Mouse (Mus musculus): Measurements from ENCODE around the gene Usp50. TPM values are rescaled to one million over a fixed set of nuclear protein-coding genes. Genes with fewer than 3 reads are reported as not detected.

The Usp50 gene
- polyA plus RNA-seq (2012; rRNA removed), result 2.8 and 3.4 TPM in 2 replicates

- DNase-seq (ENCODE audit: low spot score), result no peak
These were observed at the start of gene Usp50 for GRCm38 (mm10) chr2:126783370-126783769. Usp50 (minus strand) TSS chr2:126783470.

- DNase-seq (ENCODE audit: low spot score), result no peak
These were observed 34.1 kb upstream of the Usp50 start for GRCm38 (mm10) chr2:126817414-126817813.

DNA sequence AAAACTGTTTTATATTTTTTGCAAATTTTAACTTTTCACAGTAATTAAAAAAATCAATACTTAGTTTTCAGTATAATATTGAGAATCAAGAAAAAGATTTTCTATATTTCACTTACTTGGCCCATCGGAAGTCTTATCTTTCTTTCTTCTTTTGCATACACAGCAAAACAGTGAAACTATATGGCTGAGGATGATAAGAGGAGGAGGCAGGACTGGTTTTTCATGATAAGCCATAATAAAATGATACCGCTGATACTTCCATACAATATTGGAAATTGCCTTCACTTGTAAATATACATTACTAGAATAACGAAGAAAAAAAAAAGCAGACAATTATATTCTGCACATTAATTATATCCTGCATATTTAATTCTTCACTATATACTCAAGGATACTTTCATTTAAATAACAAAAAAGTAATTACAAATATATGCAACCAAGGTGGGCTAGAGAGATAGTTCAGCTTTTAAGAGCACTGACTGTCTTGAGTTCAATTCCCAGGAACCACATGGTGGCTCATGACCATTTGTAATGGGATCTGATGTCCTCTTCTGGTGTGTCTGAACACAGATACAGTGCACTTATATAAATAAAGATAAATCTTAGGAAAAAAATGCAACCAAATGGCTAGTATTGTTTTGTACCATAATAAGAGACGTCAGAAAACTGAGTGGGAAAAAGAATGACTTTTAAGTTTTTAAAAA lies 33.5 kb upstream of the Usp50 start:
- no peak for DNase-seq (ENCODE audit: low spot score)

GRCm38 (mm10) chr2:126815822-126816221 lies 32.6 kb upstream of the Usp50 start:
- DNase-seq (ENCODE audit: low spot score), result no peak

DNA sequence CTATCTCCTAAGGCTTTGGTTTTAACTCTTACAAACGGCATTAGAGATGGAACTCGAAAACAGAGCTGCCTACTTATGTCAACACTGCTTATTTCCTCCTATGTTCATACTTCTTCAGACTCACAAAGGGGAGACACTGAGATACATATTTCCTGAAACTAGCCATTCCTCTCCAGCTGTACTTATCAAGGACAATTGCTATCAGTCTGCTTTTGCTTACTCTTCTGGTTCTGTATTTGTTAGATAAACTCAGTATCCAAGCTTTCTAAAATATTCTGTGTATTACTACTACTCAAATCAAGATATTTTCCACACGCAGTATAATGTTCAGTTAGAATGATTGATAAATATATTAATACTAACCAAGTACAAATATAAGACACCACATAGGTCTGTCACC lies 18.7 kb upstream of the Usp50 start:
- no peak for DNase-seq (ENCODE audit: low spot score)

DNA sequence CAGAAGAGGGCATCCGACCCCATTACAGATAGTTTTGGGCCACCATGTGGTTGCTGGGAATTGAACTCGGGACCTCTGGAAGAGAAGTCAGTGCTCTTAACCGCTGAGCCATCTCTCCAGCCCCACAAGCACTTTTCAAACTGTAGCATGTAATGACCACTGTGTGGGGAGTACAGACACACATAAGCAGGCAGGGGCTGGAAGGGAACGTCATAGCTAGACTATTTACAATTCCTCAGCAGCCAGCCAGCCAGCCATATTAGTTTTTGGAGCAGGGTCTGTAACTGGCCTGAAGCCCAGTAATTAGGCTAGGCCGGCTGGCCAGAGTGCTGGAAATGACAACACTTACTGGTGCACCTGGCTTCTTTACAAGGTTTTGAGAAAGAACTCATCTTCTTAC lies 15.2 kb upstream of the Usp50 start:
- DNase-seq (ENCODE audit: low spot score), result no peak

- no peak for DNase-seq (ENCODE audit: low spot score)
These were observed 12.4 kb upstream of the Usp50 start for GRCm38 (mm10) chr2:126795708-126796107.

- DNase-seq (ENCODE audit: low spot score), result no peak
These were observed 9.3 kb upstream of the Usp50 start for GRCm38 (mm10) chr2:126792611-126793010.

GRCm38 (mm10) chr2:126787721-126788342 lies 4.6 kb upstream of the Usp50 start:
- no peak for DNase-seq (ENCODE audit: low spot score)

- no peak for DNase-seq (ENCODE audit: low spot score)
These were observed 837 bp downstream of the Usp50 start for GRCm38 (mm10) chr2:126782433-126782832.

GRCm38 (mm10) chr2:126781478-126781877 lies 1.8 kb downstream of the Usp50 start:
- DNase-seq (ENCODE audit: low spot score), result no peak

GRCm38 (mm10) chr2:126780286-126780685 lies 3.0 kb downstream of the Usp50 start:
- no peak for DNase-seq (ENCODE audit: low spot score)

GRCm38 (mm10) chr2:126778806-126779205 lies 4.5 kb downstream of the Usp50 start:
- DNase-seq (ENCODE audit: low spot score), result no peak

GRCm38 (mm10) chr2:126776416-126776815 lies 6.9 kb downstream of the Usp50 start:
- DNase-seq (ENCODE audit: low spot score), result no peak

DNA sequence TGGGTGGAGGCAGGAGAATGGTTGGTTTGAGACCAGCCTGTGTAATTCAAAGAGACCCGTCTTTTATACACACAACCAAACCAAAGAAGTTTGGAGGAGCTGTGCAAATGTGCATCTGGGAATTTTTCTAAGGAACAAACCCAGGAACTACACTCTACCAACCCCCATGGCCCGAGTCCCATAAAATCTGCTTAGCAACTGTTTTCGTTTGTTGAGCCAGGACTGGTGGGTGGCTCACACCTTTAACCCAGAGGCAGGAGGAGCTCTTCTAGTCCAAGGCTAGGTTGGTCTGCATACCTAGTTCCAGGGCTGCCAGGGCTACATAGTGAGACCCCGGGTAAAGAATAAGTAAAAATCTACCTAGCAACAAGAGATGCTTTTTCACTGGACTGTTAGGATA lies 7.3 kb downstream of the Usp50 start:
- DNase-seq (ENCODE audit: low spot score), result no peak

DNA sequence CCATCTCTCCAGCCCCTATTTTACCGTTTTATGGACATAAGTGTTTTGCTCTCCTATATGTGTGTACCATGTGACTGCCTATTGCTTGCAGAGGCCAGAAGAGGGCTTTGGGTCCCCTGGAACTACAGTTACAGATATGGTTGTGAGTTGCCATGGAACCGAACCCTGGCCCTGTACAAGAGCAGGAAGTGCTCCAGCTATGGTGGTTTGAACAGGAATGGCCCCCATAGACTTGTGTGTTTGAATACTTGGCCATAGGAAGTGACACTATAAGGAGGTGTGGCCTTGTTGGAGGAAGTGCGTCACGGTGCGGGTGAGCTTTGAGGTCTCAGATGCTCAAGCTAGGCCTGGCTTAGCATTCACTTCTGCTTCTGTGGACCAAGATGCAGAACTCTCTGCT lies 11.1 kb downstream of the Usp50 start:
- DNase-seq (ENCODE audit: low spot score), result no peak

DNA sequence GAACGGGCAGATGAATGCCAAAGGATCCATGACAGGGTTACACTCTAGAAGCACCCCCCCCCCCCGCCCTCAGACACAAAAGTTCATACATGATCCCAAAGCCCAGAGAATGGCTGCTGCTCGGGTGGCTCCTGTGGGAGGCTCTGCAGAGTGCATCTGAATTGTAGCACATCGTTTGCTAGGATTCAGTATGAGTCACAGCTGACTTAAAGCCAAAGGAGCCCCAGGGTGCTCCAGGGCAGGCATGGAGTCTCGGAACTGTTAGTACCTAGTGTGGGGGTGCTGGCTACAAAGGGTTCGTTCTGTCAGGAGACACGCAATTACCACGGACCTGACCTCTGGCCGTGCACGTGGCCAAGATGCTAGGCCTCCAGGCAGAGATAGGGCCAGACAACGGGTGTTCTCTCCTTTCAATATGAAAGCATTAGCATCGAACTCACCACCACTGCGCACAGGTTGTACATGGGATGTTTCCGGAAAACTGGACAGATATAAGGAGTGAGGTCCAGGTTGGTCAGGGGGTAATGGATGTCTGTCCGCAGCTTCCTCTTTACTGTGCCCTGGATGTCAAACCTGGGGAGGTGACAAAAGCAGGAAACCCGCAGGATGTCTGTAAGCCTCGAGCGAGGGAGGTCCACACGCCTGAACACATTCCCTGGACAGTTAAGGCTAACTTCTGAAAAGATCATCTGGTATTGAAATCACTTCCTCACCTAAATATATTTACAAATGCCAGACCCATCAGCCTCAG lies 13.7 kb downstream of the Usp50 start:
- DNase-seq (ENCODE audit: low spot score), result no peak

DNA sequence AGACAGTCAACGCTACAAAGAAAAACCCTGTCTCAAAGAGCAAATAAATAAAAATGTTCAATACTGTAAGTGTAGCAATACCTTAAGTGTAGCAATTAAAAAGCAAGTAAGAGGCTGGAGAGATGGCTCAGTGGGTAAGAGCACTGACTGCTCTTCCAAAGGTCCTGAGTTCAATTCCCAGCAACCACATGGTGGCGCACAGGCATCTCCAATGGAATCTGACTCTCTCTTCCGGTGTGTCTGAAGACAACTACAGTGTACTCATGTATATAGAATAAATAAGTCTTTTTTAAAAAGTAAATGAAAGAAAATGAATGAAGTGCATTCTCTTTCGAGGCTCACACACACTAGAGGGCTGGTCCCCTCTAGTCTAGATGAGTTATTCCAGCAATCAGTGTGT lies 15.1 kb downstream of the Usp50 start:
- no peak for DNase-seq (ENCODE audit: low spot score)

DNA sequence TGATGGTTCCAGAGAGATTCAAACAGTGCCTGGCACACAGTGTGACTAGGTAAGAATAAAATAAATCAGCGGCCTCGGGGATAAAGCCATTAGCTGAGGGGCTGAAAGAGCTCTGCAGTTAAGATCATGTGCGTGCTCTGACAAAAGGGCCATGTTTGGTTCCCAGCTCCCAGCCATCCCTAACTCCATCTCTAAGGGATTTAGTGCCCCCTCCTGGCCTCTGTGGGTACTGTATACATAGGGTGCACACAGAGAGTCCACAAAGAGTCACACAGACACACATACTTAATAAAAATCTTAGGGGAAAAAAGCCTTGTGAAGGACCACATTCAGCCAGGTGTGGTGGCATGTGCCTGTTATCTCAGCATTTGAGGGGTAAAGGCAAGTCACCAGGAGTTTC lies 15.7 kb downstream of the Usp50 start:
- no peak for DNase-seq (ENCODE audit: low spot score)

DNA sequence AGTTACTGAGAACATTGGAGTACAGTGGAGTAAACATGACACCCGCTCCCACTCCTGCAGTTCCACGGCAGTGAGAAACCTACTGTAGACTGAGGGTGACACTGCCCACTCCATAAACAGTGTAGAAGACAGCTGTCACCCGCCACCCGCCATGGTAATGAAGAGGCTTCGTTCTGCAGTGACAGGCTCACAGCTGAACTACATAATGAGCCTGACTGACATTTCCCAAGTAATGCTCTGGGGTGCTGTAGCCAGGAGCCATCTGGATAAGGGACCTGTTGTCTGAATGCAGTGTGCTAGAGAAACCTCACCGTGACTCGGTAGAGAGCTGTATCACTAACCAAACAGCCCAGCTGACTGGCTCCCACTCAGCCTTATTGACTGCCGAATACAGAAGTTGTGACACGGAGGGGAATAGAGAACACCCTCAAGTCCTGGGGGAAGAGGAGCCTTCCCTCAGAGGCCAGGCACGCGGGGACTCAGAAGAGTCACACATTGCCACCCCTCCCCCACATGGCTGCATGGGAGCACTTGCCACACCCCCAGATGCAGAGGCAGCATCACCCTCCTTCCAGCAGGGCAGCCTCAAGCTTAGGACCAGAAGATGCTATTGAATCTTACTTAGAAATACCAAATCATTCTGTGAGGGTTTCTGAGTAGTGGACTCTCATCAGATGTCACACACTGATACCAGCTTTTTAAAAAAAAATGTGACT lies 17.2 kb downstream of the Usp50 start:
- no peak for DNase-seq (ENCODE audit: low spot score)

GRCm38 (mm10) chr2:126759351-126759750 lies 23.9 kb downstream of the Usp50 start:
- DNase-seq (ENCODE audit: low spot score), result no peak

DNA sequence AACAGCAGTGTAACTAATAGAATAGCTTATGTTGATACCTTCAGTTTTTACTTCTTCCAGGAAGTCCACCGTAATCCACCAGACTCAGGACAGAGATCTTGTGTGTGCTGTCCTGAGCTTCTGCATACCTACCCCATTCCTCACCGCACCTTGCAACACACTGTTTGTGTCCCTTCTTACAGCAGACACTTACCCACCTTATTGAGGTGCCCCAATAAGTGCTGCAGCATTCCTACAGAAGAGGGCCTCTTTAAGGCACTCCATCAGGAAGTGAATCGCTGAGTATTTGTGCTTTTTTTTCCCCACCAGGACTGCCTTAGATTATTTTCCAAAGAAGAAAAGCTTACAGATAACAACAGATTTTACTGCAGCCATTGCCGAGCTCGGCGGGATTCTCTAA lies 27.6 kb downstream of the Usp50 start:
- DNase-seq (ENCODE audit: low spot score), result no peak
